In the genomic region with DNA sequence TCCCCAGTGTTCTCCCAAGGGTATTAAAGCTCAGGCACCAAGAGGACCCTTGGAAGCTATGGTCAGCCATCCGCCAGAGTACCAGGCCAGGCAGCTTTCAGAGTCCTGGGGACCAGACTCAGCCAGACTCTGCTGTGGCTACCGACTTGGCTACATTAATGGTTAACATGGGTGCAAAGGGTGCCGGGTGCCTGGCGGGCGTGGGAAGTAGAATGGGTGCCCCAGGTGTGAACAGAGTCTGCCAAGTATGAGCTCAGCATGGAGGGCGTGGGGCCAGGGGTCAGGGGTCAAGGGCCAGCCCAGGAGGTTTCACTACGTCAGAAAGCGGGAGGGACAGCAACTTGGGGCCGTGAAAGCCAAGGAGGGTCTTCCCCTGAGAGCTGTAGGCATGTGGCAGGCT, we compare ENCODE assay signal across 15 mouse cellular contexts. TPM values are rescaled to one million over a fixed set of nuclear protein-coding genes. Genes with fewer than 3 reads are reported as not detected.
DNase-seq lines count a peak whose midpoint lies in the region; ATAC-seq and TF ChIP-seq lines count a peak whose summit lies in the region.
"Had no signal": no experiment of that assay in that cellular context is flagged by ENCODE, and none has a peak within 500 bp of the region (broad histone marks: within the 10 kb centered on the region; RNA-seq: fewer than 3 reads in every experiment).

No protein-coding gene starts in this region.

- no peaks in the 10 kb centered on the region for H3K27me3 ChIP-seq in stomach, embryonic 16.5 days (ENCODE audit: control insufficient read depth, insufficient read depth, low read length)
- no peaks in the 10 kb centered on the region for H3K27me3 ChIP-seq in neural tube, embryonic 15.5 days (replicated peaks)
- H3K27me3 ChIP-seq: neural tube, embryonic 12.5 days had no signal

- intact Hi-C loops in gastrocnemius, adult 2 months (cut with DNase I) = no loop called here

- H3K4me2 ChIP-seq in stomach, embryonic 16.5 days (ENCODE audit: low read depth, low read length) = no peak overlapping the region
- no peak overlapping the region for H3K4me2 ChIP-seq in neural tube, embryonic 15.5 days
- H3K4me2 ChIP-seq: lung, embryonic 14.5 days; neural tube, embryonic 12.5 days had no signal

- peaks cover 4% of the 10 kb centered on the region; the same call in 1 of the 2 replicates for H3K4me1 ChIP-seq in stomach, embryonic 16.5 days (ENCODE audit: control insufficient read depth, insufficient read depth, low read length)
- H3K4me1 ChIP-seq in neural tube, embryonic 15.5 days = no peaks in the 10 kb centered on the region
- H3K4me1 ChIP-seq: neural tube, embryonic 12.5 days had no signal

- 71% methylated on average over 9 of the region's 9 CpGs for WGBS in stomach, embryonic 16.5 days
- 93% methylated on average over 9 of the region's 9 CpGs for WGBS in neural tube, embryonic 15.5 days

- peak overlapping the region; percentile 21 for H3K27ac ChIP-seq in gastrocnemius, adult 2 months
- no peak overlapping the region for H3K27ac ChIP-seq in stomach, embryonic 16.5 days (ENCODE audit: low read length)
- no peak overlapping the region for H3K27ac ChIP-seq in neural tube, embryonic 15.5 days (replicated peaks)
- H3K27ac ChIP-seq: neural tube, embryonic 12.5 days had no signal

- no peak for DNase-seq in gastrocnemius, adult 2 months
- DNase-seq in gastrocnemius, adult 18-20 months (ENCODE audit: low spot score) = no peak
- DNase-seq in kidney, adult 8-10 months = peak; percentile 92 to 93
- DNase-seq in liver = peak; percentile 46
- DNase-seq: cerebellum, adult 9-10 months; layer of hippocampus, adult 9-11 months; lung, embryonic 14.5 days; thymus, adult 2 months had no signal

- H3K9ac ChIP-seq in stomach, embryonic 16.5 days (ENCODE audit: low read length) = no peak overlapping the region
- H3K9ac ChIP-seq in neural tube, embryonic 15.5 days (replicated peaks) = no peak overlapping the region
- H3K9ac ChIP-seq: lung, embryonic 14.5 days; neural tube, embryonic 12.5 days had no signal

- peak overlapping the region; percentile 15; the same call in 1 of the 2 replicates for H3K4me3 ChIP-seq in gastrocnemius, adult 2 months
- no peak overlapping the region for H3K4me3 ChIP-seq in stomach, embryonic 16.5 days (replicated peaks; ENCODE audit: low read length)
- no peak overlapping the region for H3K4me3 ChIP-seq in neural tube, embryonic 15.5 days (replicated peaks)
- H3K4me3 ChIP-seq: neural tube, embryonic 12.5 days had no signal

- peak; percentile 39; the same call in 1 of the 2 replicates for ATAC-seq in stomach, embryonic 16.5 days (ENCODE audit: insufficient read depth, low FRiP score)
- no peak for ATAC-seq in neural tube, embryonic 15.5 days (ENCODE audit: low FRiP score)
- no peak for ATAC-seq in inflammation-experienced regulatory T-cells, adult 6 months
- ATAC-seq in CD4-positive, CD25-positive, alpha-beta regulatory T cell, adult 4 months = no peak
- ATAC-seq: forebrain, embryonic 16.5 days; hindbrain, embryonic 16.5 days had no signal

- H3K9me3 ChIP-seq in stomach, embryonic 16.5 days (replicated peaks; ENCODE audit: control insufficient read depth, low read length) = no peaks in the 10 kb centered on the region
- H3K9me3 ChIP-seq in neural tube, embryonic 15.5 days (replicated peaks) = no peaks in the 10 kb centered on the region
- H3K9me3 ChIP-seq: neural tube, embryonic 12.5 days had no signal

- no peaks in the 10 kb centered on the region for H3K36me3 ChIP-seq in stomach, embryonic 16.5 days (ENCODE audit: control insufficient read depth, insufficient read depth, low read length)
- H3K36me3 ChIP-seq in neural tube, embryonic 15.5 days = peaks cover 30% of the 10 kb centered on the region

- TF ChIP-seq CTCF in gastrocnemius, adult 2 months (IDR thresholded peaks at IDR 0.05) = no peak

RNA-seq across cellular contexts. Expression of gene Pdgfa, which starts 16.6 kb away (rescaled TPM):
- total RNA-seq in gastrocnemius, adult 2 months (2021) = 10 to 100 TPM; 17.8 to 27.4 TPM
- 10 to 100 TPM; 18.8 to 22.9 TPM for total RNA-seq in gastrocnemius, adult 18-20 months (2021)
- 48.5 and 52.3 TPM in 2 replicates for polyA plus RNA-seq in stomach, embryonic 16.5 days (2015; fragmentation: Nextera tagmentation; extraction: Ambion mirVana)
- polyA plus RNA-seq in neural tube, embryonic 15.5 days (2015; fragmentation: Nextera tagmentation; extraction: Ambion mirVana) = 28.2 and 35.1 TPM in 2 replicates
- under 1 TPM in 1 of 3 experiments, not detected in 2; 0.35 TPM for polyA plus RNA-seq in inflammation-experienced regulatory T-cells, adult 6 months (2017; shearing (Covaris generic))
- polyA plus RNA-seq in CD4-positive, CD25-positive, alpha-beta regulatory T cell, adult 4 months (2017; shearing (Covaris generic)) = not detected

Comparison
In these comparisons a context has a peak if more than half of its experiments do, and no peak if none do; other contexts are left out.
1. DNase-seq: peak in kidney, adult 8-10 months (2 of 2) and liver (single experiment); none in gastrocnemius, adult 2 months (single experiment) and gastrocnemius, adult 18-20 months (single experiment).
2. RNA of gene Pdgfa, which starts 16.6 kb away (polyA plus RNA-seq): 48.5 to 52.3 TPM in stomach, embryonic 16.5 days and 28.2 to 35.1 TPM in neural tube, embryonic 15.5 days; not detected in CD4-positive, CD25-positive, alpha-beta regulatory T cell, adult 4 months and 0.35 TPM in inflammation-experienced regulatory T-cells, adult 6 months; every median in the first group is over 10 times any median in the second.